Mouse (Mus musculus) lung, postnatal 25 days (tissue): Measurements from ENCODE around the gene Lzts2.

ENCODE experiments used
- DNase-seq: peaks from one replicate; pipeline ENCODE4 v3.0.0; 2022; ENCODE audit warnings: low spot score

Lzts2 gene

DNA sequence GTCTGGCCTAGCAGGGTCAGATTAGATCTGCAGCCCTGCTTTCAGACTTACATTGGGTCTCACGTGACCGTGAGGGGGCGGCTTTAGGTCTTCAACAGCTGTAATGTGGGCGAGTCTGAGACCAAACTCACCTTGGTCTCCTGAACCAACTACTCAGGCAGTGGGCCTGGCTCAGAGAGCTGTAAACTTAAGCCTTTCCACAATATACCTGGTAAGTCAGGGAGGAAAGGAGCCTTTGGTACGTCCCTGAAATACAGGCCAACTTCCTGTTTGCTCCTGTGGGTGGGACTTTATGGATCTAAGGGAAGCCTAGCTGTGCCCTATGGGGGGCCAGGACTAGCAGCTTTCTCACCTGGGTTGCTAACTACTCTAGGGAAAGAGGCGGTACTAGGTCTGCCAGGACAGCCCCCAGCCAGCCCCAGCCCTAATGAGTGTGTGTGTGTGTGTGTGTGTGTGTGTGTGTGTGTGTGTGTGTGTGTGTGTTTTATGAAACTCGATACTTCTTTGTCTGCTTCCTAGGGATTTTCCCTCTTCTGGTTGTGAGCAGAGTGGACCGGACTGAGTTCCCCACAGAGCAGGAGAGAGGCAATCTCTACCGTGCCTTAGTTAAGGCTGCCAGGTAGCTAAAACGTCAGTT lies at the start of gene Lzts2:
TSS of gene Lzts2 (plus strand) at position 80 of the 637 bp plus-strand sequence.
- peak; percentile 41 for DNase-seq

DNA sequence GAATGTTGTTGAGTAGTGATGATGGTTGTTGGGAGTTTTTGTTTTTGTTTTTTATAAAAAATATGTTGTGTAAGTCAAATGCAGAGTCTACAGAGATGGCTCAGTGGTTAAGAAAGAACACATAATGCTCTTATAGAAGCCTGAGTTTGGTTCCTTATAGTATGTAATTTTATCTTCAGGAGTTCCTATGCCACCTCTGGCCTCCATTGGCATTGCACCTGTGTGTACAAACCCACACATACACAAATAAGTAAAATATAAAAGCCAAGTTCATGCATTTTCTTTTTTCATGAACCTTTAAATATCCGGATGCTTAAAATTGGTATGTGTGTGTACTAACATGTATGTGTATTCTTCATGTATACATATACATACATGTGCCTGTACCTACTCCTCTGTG lies 48.2 kb upstream of the Lzts2 start:
- no peak for DNase-seq

DNA sequence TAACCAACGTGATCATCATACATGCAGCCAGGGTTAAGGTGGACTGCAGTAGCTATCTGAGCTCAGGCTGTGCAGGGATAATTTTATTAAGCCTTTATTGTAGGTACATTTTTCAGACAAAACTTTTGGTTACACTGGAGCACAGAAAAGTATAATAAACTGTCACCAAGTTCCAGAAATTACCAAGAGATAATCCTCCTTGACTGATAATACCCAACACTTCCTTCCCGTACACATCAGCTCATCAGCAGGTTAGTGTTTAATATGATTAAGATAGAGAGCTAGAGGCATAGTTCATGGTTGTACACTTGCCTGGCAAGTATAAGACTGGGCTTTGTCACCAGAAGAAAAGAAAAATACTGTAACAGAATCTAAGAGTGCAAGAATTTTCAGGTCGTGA lies 45.9 kb upstream of the Lzts2 start:
- DNase-seq, result no peak

DNA sequence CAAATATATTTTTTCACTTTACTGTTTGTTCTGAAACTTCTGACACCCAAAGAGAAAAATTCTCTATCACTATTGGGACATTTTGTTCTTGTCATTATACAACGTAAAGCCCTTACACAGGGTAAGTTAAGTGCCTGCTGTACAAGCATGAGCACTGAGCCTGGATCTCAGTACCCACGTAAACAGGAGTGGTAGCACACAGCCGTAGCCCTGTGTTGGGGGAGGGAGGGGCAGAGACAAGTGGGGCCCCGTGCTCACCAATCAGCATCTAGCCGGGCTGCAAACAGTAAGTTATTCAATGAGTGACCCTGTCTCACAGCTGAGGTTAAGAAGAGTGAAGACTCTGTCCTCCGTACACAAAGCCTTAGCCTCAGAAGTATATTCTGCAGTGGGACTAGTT lies 37.6 kb upstream of the Lzts2 start:
- DNase-seq, result no peak

DNA sequence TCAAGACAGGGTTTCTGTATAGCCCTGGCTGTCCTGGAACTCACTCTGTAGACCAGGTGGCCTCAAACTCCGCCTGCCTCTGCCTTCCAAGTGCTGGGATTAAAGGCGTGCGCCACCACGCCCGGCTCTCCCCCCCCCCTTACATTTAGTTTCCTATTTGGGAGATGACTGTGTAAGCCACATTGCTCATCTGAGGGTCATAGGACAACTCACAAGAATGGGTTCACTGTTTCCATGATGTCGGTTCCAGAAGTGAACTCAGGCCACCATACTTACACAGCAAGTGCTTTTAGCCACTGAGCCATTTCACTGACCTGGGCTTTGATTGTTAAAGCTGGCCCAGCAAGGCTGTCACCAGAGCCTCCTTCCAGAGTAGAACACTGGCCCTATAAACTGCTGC lies 37.1 kb upstream of the Lzts2 start:
- no peak for DNase-seq

DNA sequence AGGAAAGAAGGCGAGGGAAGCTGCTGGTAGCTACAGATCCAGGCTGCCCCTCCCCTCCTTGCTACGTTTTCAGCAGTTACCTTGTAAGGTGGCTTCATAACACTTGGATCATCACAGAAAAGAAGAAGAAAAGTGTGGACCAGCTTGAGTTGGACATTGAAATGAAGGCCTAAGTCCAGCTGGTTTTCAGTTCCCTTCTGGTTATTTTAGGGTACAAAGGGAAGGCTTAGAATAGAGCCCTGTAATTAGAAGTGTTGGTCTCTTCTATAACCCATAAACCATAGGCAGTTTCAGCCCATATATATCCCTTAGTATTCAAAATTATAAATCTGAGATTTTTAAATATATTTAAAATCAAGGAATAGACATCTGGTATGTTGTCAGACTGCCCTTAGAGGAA lies 33.4 kb upstream of the Lzts2 start:
- DNase-seq, result no peak

DNA sequence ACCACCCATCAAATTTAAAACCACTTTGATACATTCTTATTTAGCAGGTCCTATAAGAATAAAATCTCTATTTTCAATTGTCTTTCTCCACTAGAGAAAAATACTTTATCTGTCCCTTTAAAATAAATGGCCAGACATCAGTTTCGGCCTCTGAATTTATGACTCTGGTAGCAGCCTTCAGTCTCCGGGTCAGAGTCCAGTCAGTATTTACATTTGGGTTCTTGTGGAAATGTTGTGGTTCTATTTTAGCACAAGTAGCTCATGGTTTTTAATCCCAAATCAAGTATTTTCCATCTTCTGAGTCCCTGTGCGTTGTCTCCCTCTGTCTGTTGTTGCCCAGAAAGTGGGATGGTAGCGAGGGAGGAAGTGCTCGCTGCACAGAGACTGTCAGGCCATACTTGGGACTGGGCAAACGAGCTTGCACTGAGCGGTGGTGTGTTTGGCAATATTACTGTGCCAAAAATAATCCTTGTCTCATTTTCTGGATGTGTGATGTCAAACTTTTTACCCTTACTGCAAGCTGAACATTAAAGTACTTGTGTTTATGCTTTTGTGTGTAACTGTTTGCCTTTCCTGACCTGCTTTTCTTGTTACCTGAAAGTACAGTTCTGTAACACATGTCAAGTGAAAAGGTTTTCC lies 31.6 kb upstream of the Lzts2 start:
- DNase-seq, result no peak

DNA sequence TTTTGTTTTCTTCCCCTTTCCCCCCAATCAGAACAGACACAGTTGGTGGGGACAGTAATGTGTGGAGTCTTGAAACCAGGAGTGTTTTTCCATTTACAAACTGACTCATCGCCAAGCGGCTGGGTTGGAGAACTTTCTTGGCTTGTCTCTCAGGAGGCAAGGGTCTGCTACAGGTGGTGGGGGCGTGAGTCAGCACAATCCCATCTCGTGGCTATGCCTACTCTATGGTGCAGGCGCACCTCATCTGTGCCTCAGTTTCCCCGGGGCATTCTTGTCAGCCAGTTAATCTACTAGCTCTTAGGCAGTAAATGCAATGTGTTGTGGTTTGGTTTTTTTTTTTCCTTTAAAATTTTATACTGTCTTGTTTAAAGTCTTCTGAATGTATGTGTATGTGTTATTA lies 30.8 kb upstream of the Lzts2 start:
- no peak for DNase-seq

DNA sequence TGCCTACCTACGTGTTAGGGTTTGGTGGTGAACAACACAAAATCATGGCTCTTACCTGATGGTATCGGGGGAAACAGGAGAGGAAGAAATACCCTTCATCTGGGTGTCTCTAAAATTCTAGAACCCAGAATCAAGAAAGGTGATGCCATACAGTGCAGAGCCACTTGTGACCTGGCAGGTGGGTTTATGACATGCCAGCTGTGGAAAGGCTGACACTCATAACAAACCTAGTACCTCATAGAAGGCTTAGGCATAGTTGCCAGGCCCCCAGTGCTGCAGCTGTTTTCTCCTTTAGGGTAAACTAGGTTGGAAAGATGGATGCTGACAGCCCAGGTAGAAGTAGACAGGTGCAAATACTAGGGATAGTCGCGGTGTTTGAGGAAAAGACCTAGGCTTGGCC lies 29.8 kb upstream of the Lzts2 start:
- no peak for DNase-seq

DNA sequence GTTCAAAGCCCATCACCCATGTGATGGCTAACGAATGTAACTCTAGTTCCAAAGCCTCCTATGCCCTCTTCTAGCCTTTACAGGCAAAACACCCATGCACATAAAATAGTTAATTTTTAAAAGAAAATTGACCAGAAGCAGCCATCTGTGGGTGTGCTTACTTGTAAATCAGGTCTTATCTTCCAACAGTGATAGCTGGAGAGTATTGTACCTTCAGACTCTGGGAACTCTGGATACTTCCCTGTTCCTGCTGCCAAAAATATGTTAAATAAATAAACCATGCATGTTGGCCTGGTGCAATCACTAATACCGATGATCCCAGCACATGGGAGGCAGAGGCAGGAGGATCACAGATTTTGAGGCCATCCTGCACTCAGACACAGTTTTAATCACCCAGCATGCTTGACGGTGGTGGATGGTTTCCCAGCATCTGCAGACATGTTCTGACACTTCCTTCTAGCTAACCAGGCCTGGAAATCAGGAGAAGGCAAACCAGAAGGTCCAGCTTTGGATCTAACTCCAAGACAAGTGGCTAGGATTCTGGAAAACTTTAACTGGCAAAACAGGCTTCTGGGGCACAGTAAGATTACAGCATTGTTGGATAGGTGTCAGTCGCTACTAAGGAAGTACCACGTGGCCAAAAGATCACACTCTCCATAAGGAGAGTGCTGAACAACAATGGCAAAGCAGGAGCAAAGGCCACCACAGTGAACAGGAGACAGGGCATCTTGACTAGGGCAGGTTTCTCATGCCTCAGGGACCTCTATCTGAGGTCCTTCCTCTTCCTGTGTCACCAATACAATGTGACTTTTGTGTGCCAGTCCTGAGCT lies 28.8 kb upstream of the Lzts2 start:
- DNase-seq, result no peak

DNA sequence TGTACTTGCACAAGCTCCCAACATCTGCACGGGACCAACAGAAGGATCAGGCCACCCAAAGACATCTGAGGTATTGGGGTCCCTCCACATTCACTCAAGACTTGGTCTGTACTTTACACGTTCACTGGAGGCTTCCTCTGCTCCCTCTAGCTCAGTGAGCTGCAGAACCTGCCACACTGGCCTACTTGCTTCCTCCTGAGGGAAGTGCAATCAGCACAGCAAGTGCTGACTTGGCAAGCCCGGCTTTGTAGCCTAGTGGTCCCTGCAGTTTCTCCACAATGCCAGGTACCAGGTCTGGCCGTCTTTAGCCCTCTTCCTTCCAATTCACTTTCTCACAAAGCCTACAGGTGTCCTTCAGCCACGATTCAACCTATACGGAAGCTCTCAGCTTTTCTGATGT lies 27.2 kb upstream of the Lzts2 start:
- DNase-seq, result no peak

DNA sequence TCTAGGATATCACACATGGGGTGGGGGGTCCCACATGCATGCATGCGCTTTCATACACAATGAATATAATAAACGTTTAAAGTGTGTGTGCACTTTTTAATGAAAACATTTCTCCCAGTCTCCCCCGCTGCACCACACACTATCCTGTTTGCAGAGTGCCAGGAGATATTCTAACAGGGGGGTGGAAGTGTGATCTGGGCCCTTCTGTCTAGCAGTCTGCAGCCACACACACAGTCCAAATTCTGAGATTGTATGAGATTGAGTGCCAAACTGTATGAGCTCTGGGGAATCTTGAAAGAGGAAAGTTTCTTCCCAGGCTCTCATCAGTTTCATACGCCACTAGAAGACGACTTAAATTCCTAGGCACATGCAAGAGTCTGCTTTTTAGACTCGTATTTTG lies 26.4 kb upstream of the Lzts2 start:
- DNase-seq, result no peak

DNA sequence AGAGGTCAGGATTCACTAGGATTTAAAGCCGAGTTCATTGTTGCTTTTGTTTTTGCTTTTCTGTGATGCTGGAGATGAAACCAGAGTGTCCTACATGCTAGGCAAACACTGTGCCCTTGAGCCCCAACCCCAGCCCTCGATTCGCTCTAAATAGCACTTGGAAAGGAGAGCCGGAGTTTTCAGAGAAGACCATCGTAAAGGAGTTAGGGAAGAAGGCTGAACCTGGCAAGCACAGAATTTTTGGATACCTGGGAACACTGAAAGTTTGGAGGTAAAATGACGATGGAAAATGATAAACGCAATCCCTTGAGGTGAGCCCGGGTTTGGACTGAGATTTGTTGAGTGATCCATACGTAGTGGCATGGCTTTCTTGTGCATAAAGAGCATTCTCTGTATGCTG lies 25.9 kb upstream of the Lzts2 start:
- no peak for DNase-seq

DNA sequence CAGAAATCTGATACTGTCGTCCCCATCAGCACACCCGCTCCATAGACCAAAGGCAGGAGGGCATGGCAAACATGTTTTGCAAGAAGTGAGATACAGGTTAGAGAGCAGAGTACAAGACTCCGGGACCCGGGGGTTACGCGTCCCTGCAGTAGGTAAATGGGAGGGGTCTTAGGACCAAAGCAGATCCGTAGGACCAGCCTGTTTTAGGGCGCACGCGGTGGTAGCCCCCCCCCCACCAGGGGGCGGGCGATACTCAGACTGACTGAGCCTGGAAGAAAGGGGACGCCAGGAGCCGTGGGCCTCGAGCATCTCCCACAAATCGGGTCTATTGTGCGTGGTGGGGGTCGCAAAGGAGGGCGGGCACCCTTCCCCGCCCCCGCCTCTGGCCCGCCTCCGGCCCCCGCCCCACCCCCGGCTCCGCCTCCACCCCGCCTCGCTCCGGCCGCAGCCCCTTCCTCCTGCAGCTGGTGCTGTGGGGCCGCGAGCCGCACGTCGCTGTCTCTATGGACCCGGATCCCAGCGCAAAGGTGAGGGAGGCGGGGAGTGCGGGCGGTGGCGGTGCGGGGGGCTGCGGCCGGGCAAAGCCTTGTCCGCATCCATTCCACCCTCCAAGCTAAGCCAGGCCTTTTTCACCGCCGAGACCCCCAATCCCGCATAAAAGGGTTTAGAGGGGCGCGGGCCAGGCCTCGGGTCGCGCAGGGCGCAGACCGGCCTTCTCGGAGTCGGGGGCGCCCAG lies 25.2 kb upstream of the Lzts2 start, which contains the start of gene Sema4g:
TSS of gene Sema4g (plus strand) at position 271 of the 736 bp plus-strand sequence.
- no peak for DNase-seq

DNA sequence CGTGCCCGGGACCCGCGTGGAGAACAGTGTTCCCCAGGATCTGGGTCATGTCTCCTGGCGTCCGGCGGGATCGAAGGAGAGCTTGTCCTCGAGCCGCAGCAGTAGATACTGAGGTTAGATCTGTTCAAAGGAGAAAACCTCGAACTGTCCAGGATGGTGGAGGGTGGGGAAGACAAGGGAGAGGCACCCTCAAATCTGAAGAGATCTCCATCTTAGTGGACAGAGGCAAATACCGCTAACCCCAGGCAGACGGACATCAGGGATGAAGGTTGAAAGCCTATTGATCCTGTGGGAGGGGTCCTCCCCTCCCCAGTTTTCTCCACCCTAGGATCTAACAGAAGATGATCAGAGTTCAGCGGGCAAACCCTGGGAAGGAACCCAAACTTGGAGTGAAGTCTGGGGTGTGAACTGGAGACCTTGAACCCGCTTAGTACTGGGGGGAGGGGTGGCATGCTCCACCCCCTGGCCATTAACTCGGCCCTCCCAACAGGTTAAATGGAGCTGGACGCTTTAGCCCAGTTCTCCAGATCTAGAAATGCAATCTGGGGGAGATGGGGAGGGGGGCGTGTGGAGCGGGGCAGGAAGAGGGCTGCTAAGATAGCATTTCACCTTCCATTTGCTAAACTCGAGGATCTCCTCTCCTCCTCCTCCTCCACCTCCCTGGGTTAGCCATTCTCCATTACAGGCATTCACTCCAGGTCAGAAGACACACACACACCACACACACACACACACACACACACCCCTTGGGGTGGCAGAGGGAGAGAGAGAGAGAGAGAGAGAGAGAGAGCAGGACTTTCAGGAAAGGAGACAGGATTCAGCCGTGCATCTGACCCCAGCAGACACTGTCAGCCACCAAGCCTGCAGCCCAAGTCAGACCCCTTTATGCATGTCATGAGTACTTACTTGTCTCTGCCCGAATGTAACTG lies 24.4 kb upstream of the Lzts2 start:
- no peak for DNase-seq

DNA sequence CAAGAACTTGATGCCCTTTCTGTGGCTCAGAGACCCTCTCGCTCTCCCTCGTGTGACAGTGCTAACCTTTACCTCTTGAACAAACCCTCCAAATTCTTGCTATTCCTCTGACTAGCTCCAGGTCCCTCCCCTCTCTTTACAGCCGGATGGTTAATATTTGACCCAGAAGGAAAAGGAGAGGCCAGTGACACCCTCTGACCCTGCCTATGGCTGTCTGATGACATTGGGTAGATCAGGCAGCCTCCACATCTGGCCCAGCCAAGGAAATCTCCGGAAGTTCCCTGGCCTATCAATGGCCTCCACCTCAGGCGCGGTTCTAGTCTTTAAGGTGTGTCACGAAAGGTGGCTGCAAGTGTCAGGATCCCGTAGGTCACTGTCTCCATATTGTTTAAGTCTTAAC lies 23.2 kb upstream of the Lzts2 start:
- no peak for DNase-seq

DNA sequence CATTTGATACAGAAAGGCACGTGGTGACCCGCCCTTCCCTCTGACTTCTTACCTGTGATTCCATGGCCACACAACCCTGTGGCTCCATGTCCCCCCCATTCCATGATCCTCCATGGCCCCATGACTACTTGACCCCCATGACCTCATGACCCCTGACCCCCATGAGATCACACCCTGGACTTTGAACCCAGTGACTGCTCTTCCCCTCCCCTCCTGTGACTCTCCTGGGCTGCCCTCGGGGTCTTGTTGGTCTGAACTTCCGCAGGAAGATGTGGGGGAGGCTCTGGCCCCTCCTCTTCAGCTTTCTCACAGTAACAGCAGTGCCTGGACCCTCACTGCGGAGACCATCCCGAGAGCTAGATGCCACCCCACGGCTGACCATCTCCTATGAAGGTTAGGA lies 22.0 kb upstream of the Lzts2 start:
- no peak for DNase-seq

DNA sequence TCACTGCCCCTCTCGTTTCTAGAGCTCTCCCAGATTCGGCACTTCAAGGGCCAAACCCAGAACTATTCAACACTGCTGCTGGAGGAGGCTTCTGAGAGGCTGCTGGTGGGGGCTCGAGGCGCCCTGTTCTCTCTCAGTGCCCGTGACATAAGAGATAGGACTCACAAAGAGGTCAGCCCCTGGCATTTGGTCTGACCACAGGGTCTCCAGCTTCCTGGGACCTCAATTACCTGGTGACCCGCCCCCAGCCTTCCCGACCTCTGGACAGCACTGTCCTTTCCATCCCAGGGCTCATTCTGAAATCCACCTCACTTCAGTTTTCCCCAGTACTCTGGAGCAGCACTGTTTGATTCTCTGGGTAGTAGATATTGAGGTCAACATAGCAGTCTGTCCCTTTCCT lies 21.5 kb upstream of the Lzts2 start:
- no peak for DNase-seq

DNA sequence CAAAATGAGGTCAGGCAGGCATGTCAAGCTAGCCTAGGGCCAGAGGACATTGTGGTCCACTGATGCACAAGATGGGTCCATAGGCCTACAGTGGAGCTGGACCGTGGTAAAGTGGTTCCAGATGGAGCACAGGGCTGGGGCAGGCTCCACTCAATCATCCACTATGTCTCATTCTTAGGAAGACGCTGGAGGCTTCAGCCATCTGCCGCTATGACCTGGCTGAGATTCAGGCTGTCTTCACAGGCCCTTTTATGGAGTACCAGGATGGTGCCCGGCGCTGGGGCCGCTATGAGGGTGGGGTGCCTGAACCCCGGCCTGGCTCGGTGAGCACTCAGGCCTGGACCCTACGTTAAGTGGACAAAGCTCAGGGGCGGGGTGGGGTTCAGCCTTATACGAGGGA lies 16.4 kb upstream of the Lzts2 start:
- DNase-seq, result no peak

DNA sequence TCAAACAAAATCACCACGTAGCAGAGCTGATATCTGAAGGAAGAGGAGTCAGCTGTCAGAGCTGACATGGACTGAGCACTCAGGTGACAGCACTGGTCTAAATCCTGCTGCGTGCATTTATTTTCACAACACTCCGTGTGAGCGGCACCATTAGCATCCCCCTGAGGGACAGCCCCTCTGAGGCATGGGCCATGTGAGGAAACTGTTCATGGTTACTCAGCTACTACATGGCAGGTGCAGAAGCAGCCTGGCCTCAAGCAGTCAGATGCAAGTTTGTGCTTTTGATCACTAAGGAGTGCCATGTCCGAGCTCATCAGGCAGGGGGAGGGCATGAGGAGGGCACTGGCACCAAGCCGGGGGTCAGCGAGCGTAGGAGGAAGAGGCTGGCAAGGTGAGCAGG lies 14.6 kb upstream of the Lzts2 start:
- DNase-seq, result no peak

DNA sequence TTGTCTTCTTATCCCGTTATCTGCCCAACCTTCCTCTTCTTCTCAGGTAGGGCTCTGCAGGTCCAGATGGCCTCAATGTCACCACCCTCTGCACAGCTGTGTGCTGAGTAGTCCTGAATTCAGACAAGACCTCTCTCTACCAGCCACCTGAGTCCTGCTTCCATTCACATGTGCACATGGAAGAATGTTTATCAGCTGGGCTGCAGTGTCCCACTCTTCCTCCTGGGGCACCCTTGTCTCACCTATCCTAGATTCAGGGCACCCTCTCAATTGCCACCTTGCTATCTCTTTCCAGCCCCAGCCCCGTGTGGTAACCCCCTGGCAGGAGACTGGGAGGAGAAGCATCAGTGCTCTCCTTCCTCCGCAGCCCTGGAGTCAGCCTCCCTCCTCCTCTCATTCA lies 11.9 kb upstream of the Lzts2 start:
- no peak for DNase-seq
